Mouse (Mus musculus): Measurements from ENCODE around the gene Man2a1. TPM values are rescaled to one million over a fixed set of nuclear protein-coding genes. Genes with fewer than 3 reads are reported as not detected.
A peak's percentile ranks its signal among the peaks of the same experiment; 100 is the strongest.

Gene Man2a1
- polyA plus RNA-seq, 1 experiment from 2014 or later, result 9.1 TPM

GRCm38 (mm10) chr17:64620627-64621026, 20.1 kb downstream of the Man2a1 start:
- H3K27me3 ChIP-seq (replicated peaks; ENCODE audit: control insufficient read depth, insufficient read depth, low read length), result no peaks in the 10 kb centered on the region
- no peak overlapping the region for H3K9ac ChIP-seq (ENCODE audit: low read depth, low read length)
- H3K4me3 ChIP-seq (ENCODE audit: low read length), result no peak overlapping the region
- H3K4me1 ChIP-seq (ENCODE audit: control insufficient read depth, insufficient read depth, low read length), result peaks cover 14% of the 10 kb centered on the region
- no peak for ATAC-seq
- WGBS, result 89% methylated on average over 3 of the region's 3 CpGs
- no peaks in the 10 kb centered on the region for H3K36me3 ChIP-seq (ENCODE audit: control insufficient read depth, insufficient read depth, low read length)
- no peak overlapping the region for H3K27ac ChIP-seq (ENCODE audit: low read length)
- no peak overlapping the region for H3K4me2 ChIP-seq (ENCODE audit: low read depth, low read length)
- no peaks in the 10 kb centered on the region for H3K9me3 ChIP-seq (ENCODE audit: control insufficient read depth, low read length)

DNA sequence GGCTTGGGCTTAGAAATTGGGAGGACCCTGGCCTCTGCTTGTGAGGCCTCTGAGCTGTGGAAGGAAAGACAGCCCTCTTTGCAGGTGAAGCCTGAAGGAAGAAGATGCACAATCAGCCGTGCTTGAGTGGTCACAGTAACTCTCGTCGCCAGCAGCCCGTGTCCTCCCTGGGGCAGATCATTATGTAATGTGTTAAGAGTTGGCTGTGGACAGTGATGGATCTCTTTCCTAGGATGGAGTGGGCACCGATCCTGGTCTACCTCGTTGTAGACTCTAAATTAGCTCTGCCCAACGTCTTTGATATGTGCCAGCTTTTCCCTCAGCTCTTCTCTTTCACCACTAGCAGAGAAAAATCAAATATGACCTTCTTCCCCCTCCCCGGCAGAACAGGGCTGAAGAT, 20.7 kb downstream of the Man2a1 start:
- Histone ChIP-seq H3K27me3 (replicated peaks; ENCODE audit: control insufficient read depth, insufficient read depth, low read length) (no peaks in the 10 kb centered on the region), H3K4me2 (ENCODE audit: low read depth, low read length) (no peak overlapping the region), H3K4me3 (ENCODE audit: low read length) (no peak overlapping the region), H3K4me1 (ENCODE audit: control insufficient read depth, insufficient read depth, low read length) (peaks cover 14% of the 10 kb centered on the region), H3K36me3 (ENCODE audit: control insufficient read depth, insufficient read depth, low read length) (no peaks in the 10 kb centered on the region), H3K9ac (ENCODE audit: low read depth, low read length) (no peak overlapping the region), H3K9me3 (ENCODE audit: control insufficient read depth, low read length) (no peaks in the 10 kb centered on the region), H3K27ac (ENCODE audit: low read length) (no peak overlapping the region)
- 68% methylated on average over 8 of the region's 8 CpGs for WGBS
- no peak for ATAC-seq

- Histone ChIP-seq H3K27ac (ENCODE audit: low read length) (no peak overlapping the region), H3K36me3 (ENCODE audit: control insufficient read depth, insufficient read depth, low read length) (no peaks in the 10 kb centered on the region), H3K9me3 (ENCODE audit: control insufficient read depth, low read length) (no peaks in the 10 kb centered on the region), H3K27me3 (replicated peaks; ENCODE audit: control insufficient read depth, insufficient read depth, low read length) (no peaks in the 10 kb centered on the region), H3K4me2 (ENCODE audit: low read depth, low read length) (no peak overlapping the region), H3K9ac (ENCODE audit: low read depth, low read length) (no peak overlapping the region), H3K4me1 (ENCODE audit: control insufficient read depth, insufficient read depth, low read length) (peaks cover 14% of the 10 kb centered on the region), H3K4me3 (ENCODE audit: low read length) (no peak overlapping the region)
- 87% methylated on average over 9 of the region's 9 CpGs for WGBS
- no peak for ATAC-seq
These were observed 21.3 kb downstream of the Man2a1 start for GRCm38 (mm10) chr17:64621649-64622351.

DNA sequence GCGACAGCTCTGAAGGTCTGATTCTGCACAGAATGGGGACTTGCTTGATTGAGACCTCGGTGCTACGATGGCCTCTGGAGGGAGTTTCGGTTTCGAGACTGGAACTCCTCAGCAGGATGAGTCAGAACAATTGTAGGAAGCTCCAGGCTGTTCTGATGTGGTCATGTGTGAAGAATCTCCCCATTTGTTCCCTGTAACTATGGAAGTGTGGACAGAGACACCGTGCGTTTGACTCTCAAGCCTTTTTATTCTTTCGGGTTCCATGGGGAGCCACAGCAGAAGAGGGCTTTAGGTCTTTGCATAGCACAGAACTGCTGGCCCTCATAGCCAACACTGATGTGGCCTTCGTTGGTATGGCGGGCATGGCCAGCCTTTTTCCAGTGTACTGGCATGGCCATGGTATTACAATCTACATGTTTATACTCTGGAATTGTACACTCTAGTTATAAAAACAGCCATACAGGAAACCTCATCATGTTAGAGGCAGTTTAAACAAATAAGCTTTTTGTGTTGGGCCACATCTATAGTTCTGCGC, 21.9 kb downstream of the Man2a1 start:
- Histone ChIP-seq H3K4me3 (ENCODE audit: low read length) (no peak overlapping the region), H3K27ac (ENCODE audit: low read length) (no peak overlapping the region), H3K4me2 (ENCODE audit: low read depth, low read length) (no peak overlapping the region), H3K36me3 (ENCODE audit: control insufficient read depth, insufficient read depth, low read length) (no peaks in the 10 kb centered on the region), H3K9me3 (ENCODE audit: control insufficient read depth, low read length) (no peaks in the 10 kb centered on the region), H3K9ac (ENCODE audit: low read depth, low read length) (no peak overlapping the region), H3K4me1 (ENCODE audit: control insufficient read depth, insufficient read depth, low read length) (peaks cover 15% of the 10 kb centered on the region), H3K27me3 (replicated peaks; ENCODE audit: control insufficient read depth, insufficient read depth, low read length) (no peaks in the 10 kb centered on the region)
- 0 out of 2 replicates have a peak, but pooled peaks have one; percentile 16 for ATAC-seq
- 81% methylated on average over 11 of the region's 11 CpGs for WGBS

GRCm38 (mm10) chr17:64624439-64624838, 23.9 kb downstream of the Man2a1 start:
- WGBS, result 88% methylated on average over 15 of the region's 15 CpGs
- H3K4me3 ChIP-seq (ENCODE audit: low read length), result no peak overlapping the region
- no peaks in the 10 kb centered on the region for H3K36me3 ChIP-seq (ENCODE audit: control insufficient read depth, insufficient read depth, low read length)
- no peak overlapping the region for H3K27ac ChIP-seq (ENCODE audit: low read length)
- no peak overlapping the region for H3K9ac ChIP-seq (ENCODE audit: low read depth, low read length)
- H3K27me3 ChIP-seq (replicated peaks; ENCODE audit: control insufficient read depth, insufficient read depth, low read length), result no peaks in the 10 kb centered on the region
- no peaks in the 10 kb centered on the region for H3K9me3 ChIP-seq (ENCODE audit: control insufficient read depth, low read length)
- H3K4me1 ChIP-seq (ENCODE audit: control insufficient read depth, insufficient read depth, low read length), result peaks cover 11% of the 10 kb centered on the region; the same call in 1 of the 2 replicates
- ATAC-seq, result no peak
- H3K4me2 ChIP-seq (ENCODE audit: low read depth, low read length), result no peak overlapping the region

- H3K9me3 ChIP-seq (ENCODE audit: control insufficient read depth, low read length), result no peaks in the 10 kb centered on the region
- no peak overlapping the region for H3K4me3 ChIP-seq (ENCODE audit: low read length)
- peak; percentile 40; the same call in 1 of the 2 replicates for ATAC-seq
- H3K27me3 ChIP-seq (replicated peaks; ENCODE audit: control insufficient read depth, insufficient read depth, low read length), result no peaks in the 10 kb centered on the region
- no peak overlapping the region for H3K27ac ChIP-seq (ENCODE audit: low read length)
- no peak overlapping the region for H3K9ac ChIP-seq (ENCODE audit: low read depth, low read length)
- no peaks in the 10 kb centered on the region for H3K36me3 ChIP-seq (ENCODE audit: control insufficient read depth, insufficient read depth, low read length)
- WGBS, result 76% methylated on average over 5 of the region's 5 CpGs
- no peak overlapping the region for H3K4me2 ChIP-seq (ENCODE audit: low read depth, low read length)
- H3K4me1 ChIP-seq (ENCODE audit: control insufficient read depth, insufficient read depth, low read length), result 0 out of 2 replicates have a peak, but pooled peaks cover 7% of the 10 kb centered on the region
These were observed 28.3 kb downstream of the Man2a1 start for GRCm38 (mm10) chr17:64628796-64629195.

DNA sequence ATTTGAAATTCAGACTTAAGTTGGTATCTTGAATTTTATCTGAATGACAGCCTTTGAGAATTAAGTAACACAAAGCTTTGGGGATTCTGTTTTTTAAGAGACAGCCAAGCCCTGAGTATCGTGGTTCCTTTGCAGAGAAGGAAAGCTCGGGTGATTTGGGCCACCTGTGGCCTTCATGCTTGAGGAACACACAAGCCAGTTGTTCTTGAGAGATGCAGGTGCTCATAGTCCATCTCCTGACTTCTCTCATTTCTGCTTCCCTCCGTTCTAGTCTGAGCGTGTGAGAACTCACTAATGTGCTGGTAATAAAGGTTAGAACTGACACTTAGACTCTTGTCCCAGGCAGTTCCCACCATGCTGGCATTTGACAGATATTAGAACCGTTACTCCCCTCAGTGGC, 28.9 kb downstream of the Man2a1 start:
- Histone ChIP-seq H3K36me3 (ENCODE audit: control insufficient read depth, insufficient read depth, low read length) (no peaks in the 10 kb centered on the region), H3K4me2 (ENCODE audit: low read depth, low read length) (no peak overlapping the region), H3K9ac (ENCODE audit: low read depth, low read length) (no peak overlapping the region), H3K27me3 (replicated peaks; ENCODE audit: control insufficient read depth, insufficient read depth, low read length) (no peaks in the 10 kb centered on the region), H3K4me3 (ENCODE audit: low read length) (no peak overlapping the region), H3K27ac (ENCODE audit: low read length) (no peak overlapping the region), H3K9me3 (ENCODE audit: control insufficient read depth, low read length) (no peaks in the 10 kb centered on the region), H3K4me1 (ENCODE audit: control insufficient read depth, insufficient read depth, low read length) (0 out of 2 replicates have a peak, but pooled peaks cover 7% of the 10 kb centered on the region)
- no peak for ATAC-seq
- 88% methylated on average over 5 of the region's 5 CpGs for WGBS

DNA sequence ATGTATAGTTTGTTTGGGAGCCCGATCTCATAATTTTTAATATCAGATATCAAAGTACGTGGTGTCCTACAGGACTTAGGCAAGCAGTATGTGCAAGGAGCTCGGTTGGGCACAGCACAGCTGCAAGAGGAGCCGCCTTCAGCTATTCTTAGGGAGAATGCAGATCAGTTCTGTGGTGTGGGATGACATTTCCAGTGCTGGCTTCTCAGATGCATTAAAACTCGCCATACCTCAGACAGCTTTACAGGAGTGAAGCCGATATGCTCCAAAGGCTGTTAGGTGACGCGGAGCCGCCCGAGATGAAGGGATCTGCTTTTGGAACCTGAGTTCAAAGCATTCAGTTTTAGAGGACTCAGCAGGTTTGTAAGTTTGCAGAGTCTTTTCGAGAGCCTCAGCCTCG, 30.0 kb downstream of the Man2a1 start:
- Histone ChIP-seq H3K4me1 (ENCODE audit: control insufficient read depth, insufficient read depth, low read length) (0 out of 2 replicates have a peak, but pooled peaks cover 4% of the 10 kb centered on the region), H3K9me3 (ENCODE audit: control insufficient read depth, low read length) (no peaks in the 10 kb centered on the region), H3K4me3 (ENCODE audit: low read length) (no peak overlapping the region), H3K36me3 (ENCODE audit: control insufficient read depth, insufficient read depth, low read length) (no peaks in the 10 kb centered on the region), H3K4me2 (ENCODE audit: low read depth, low read length) (no peak overlapping the region), H3K9ac (ENCODE audit: low read depth, low read length) (no peak overlapping the region), H3K27me3 (replicated peaks; ENCODE audit: control insufficient read depth, insufficient read depth, low read length) (no peaks in the 10 kb centered on the region), H3K27ac (ENCODE audit: low read length) (no peak overlapping the region)
- no peak for ATAC-seq
- WGBS, result 93% methylated on average over 12 of the region's 12 CpGs

GRCm38 (mm10) chr17:64637868-64638537, 37.5 kb downstream of the Man2a1 start:
- Histone ChIP-seq H3K27me3 (replicated peaks; ENCODE audit: control insufficient read depth, insufficient read depth, low read length) (no peaks in the 10 kb centered on the region), H3K9ac (ENCODE audit: low read depth, low read length) (no peak overlapping the region), H3K4me3 (ENCODE audit: low read length) (no peak overlapping the region), H3K4me1 (ENCODE audit: control insufficient read depth, insufficient read depth, low read length) (no peaks in the 10 kb centered on the region), H3K27ac (ENCODE audit: low read length) (no peak overlapping the region), H3K4me2 (ENCODE audit: low read depth, low read length) (no peak overlapping the region), H3K36me3 (ENCODE audit: control insufficient read depth, insufficient read depth, low read length) (peaks cover 6% of the 10 kb centered on the region; the same call in 1 of the 2 replicates), H3K9me3 (ENCODE audit: control insufficient read depth, low read length) (no peaks in the 10 kb centered on the region)
- WGBS, result 73% methylated on average over 8 of the region's 8 CpGs
- ATAC-seq, result no peak
